Mouse (Mus musculus): ENCODE results near the gene Fgfr2. TPM values are rescaled to one million over a fixed set of nuclear protein-coding genes. Genes with fewer than 3 reads are reported as not detected.

Gene Fgfr2
- polyA plus RNA-seq, 1 experiment from 2014 or later = 93.6 TPM

- DNase-seq (ENCODE audit: low spot score) = no peak
- no peak for ATAC-seq (replicated peaks; ENCODE audit: low FRiP score)
- Histone ChIP-seq H3K36me3 (ENCODE audit: control insufficient read depth, insufficient read depth, low read length) (no peaks in the 10 kb centered on the region), H3K4me1 (replicated peaks; ENCODE audit: control insufficient read depth, insufficient read depth, low read length) (no peaks in the 10 kb centered on the region), H3K27me3 (ENCODE audit: control insufficient read depth, insufficient read depth, low read length) (no peaks in the 10 kb centered on the region), H3K4me3 (ENCODE audit: low read depth, low read length) (no peak overlapping the region), H3K9me3 (ENCODE audit: control insufficient read depth, low read length) (no peaks in the 10 kb centered on the region), H3K4me2 (ENCODE audit: low read depth, low read length, severe bottlenecking) (no peak overlapping the region), H3K9ac (ENCODE audit: low read length) (no peak overlapping the region), H3K27ac (ENCODE audit: low read depth, low read length) (no peak overlapping the region)
- WGBS = 66% methylated on average over 5 of the region's 5 CpGs
These were observed 364.3 kb downstream of the Fgfr2 start for GRCm38 (mm10) chr7:132758875-132759274.

GRCm38 (mm10) chr7:132756325-132756724 is 366.8 kb downstream of the Fgfr2 start:
- Histone ChIP-seq H3K9ac (ENCODE audit: low read length) (no peak overlapping the region), H3K4me2 (ENCODE audit: low read depth, low read length, severe bottlenecking) (no peak overlapping the region), H3K27ac (ENCODE audit: low read depth, low read length) (no peak overlapping the region), H3K27me3 (ENCODE audit: control insufficient read depth, insufficient read depth, low read length) (no peaks in the 10 kb centered on the region), H3K4me3 (ENCODE audit: low read depth, low read length) (no peak overlapping the region), H3K4me1 (replicated peaks; ENCODE audit: control insufficient read depth, insufficient read depth, low read length) (no peaks in the 10 kb centered on the region), H3K9me3 (ENCODE audit: control insufficient read depth, low read length) (no peaks in the 10 kb centered on the region), H3K36me3 (ENCODE audit: control insufficient read depth, insufficient read depth, low read length) (no peaks in the 10 kb centered on the region; the same call in 1 of the 2 replicates)
- ATAC-seq (replicated peaks; ENCODE audit: low FRiP score) (no peak), DNase-seq (ENCODE audit: low spot score) (no peak)
- 92% methylated on average over 5 of the region's 5 CpGs for WGBS

- Histone ChIP-seq H3K4me2 (ENCODE audit: low read depth, low read length, severe bottlenecking) (no peak overlapping the region), H3K9ac (ENCODE audit: low read length) (no peak overlapping the region), H3K9me3 (ENCODE audit: control insufficient read depth, low read length) (no peaks in the 10 kb centered on the region), H3K27me3 (ENCODE audit: control insufficient read depth, insufficient read depth, low read length) (no peaks in the 10 kb centered on the region), H3K27ac (ENCODE audit: low read depth, low read length) (peak overlapping the region; percentile 50; the same call in 1 of the 2 replicates), H3K4me1 (replicated peaks; ENCODE audit: control insufficient read depth, insufficient read depth, low read length) (no peaks in the 10 kb centered on the region), H3K36me3 (ENCODE audit: control insufficient read depth, insufficient read depth, low read length) (no peaks in the 10 kb centered on the region; the same call in 1 of the 2 replicates), H3K4me3 (ENCODE audit: low read depth, low read length) (no peak overlapping the region)
- no peak for DNase-seq (ENCODE audit: low spot score)
- 80% methylated on average over 3 of the region's 3 CpGs for WGBS
- ATAC-seq (replicated peaks; ENCODE audit: low FRiP score) = 0 out of 2 replicates have a peak, but pooled peaks have one; percentile 21
These were observed 368.8 kb downstream of the Fgfr2 start for GRCm38 (mm10) chr7:132754389-132754750.

DNA sequence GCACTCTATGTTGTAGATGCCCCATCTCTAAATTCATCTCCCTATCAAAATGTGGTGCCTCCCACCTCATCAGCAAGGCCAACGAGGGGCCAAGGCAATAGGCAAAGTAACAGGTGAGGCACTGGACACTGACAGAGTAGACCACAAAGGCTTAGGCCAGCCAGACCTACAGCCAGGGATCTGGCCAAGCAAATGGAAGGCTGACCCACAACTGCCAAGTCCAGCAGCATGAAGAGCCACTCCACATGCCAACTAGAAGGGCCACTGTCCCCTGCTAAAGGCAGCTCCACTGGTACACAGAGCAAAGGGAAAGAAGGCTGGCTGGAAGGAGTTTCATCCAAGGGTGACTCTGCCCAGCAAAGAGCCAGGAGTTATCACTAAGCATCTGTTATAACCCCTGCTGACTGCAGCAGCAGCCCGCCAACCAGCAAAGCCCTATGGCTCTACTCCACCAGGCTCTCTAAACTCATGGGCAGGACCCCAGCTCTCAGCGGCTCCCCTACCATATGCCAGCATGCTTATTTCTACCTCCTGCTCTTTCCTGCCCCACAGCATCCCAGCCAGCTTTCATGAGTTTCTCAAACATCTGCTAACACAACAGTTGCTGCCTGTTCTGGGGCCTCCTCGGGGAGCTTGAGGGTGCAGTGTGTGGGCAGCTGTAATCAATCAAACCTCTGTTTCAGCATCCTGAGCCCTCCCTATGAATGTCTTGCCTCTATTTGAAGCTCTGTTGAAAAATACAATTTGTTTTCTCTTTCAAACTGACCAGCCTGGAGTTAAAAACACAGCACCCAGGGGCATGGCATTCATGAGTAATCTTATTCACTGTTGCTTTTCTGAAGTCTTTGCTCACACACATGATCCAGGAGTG is 369.4 kb downstream of the Fgfr2 start:
- no peak for ATAC-seq (replicated peaks; ENCODE audit: low FRiP score)
- H3K36me3 ChIP-seq (ENCODE audit: control insufficient read depth, insufficient read depth, low read length) = no peaks in the 10 kb centered on the region; the same call in 1 of the 2 replicates
- no peak overlapping the region for H3K9ac ChIP-seq (ENCODE audit: low read length)
- H3K9me3 ChIP-seq (ENCODE audit: control insufficient read depth, low read length) = no peaks in the 10 kb centered on the region
- H3K4me2 ChIP-seq (ENCODE audit: low read depth, low read length, severe bottlenecking) = no peak overlapping the region
- no peak for DNase-seq (ENCODE audit: low spot score)
- H3K4me3 ChIP-seq (ENCODE audit: low read depth, low read length) = no peak overlapping the region
- no peaks in the 10 kb centered on the region for H3K27me3 ChIP-seq (ENCODE audit: control insufficient read depth, insufficient read depth, low read length)
- 0 out of 2 replicates have a peak overlapping the region, but pooled peaks have one; percentile 50 for H3K27ac ChIP-seq (ENCODE audit: low read depth, low read length)
- H3K4me1 ChIP-seq (replicated peaks; ENCODE audit: control insufficient read depth, insufficient read depth, low read length) = no peaks in the 10 kb centered on the region
- 73% methylated on average over 4 of the region's 4 CpGs for WGBS

DNA sequence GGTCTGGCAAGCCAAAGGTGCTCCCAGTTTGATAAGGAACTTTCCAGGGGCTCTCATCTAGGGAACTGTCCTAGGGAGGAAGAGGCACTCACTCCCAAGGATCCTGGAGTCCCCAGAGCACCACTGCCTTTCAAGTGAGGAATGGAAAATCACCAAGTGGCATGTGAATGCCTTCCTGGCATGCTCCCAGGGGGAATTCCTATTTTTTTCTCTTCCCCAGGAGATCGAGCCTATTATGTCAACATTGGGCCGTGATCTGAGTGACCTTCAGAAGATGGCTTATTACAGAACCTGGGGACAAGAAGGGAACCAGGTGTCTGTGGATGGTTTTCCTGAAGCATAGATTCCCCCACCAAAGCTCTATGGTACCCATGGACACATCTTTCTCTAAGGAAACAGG is 371.4 kb downstream of the Fgfr2 start:
- Histone ChIP-seq H3K4me2 (ENCODE audit: low read depth, low read length, severe bottlenecking) (no peak overlapping the region), H3K4me3 (ENCODE audit: low read depth, low read length) (no peak overlapping the region), H3K36me3 (ENCODE audit: control insufficient read depth, insufficient read depth, low read length) (no peaks in the 10 kb centered on the region; the same call in 1 of the 2 replicates), H3K9me3 (ENCODE audit: control insufficient read depth, low read length) (no peaks in the 10 kb centered on the region), H3K9ac (ENCODE audit: low read length) (no peak overlapping the region), H3K27me3 (ENCODE audit: control insufficient read depth, insufficient read depth, low read length) (no peaks in the 10 kb centered on the region), H3K4me1 (replicated peaks; ENCODE audit: control insufficient read depth, insufficient read depth, low read length) (no peaks in the 10 kb centered on the region), H3K27ac (ENCODE audit: low read depth, low read length) (no peak overlapping the region)
- no peak for DNase-seq (ENCODE audit: low spot score)
- 97% methylated on average over 2 of the region's 2 CpGs for WGBS
- ATAC-seq (replicated peaks; ENCODE audit: low FRiP score) = no peak

DNA sequence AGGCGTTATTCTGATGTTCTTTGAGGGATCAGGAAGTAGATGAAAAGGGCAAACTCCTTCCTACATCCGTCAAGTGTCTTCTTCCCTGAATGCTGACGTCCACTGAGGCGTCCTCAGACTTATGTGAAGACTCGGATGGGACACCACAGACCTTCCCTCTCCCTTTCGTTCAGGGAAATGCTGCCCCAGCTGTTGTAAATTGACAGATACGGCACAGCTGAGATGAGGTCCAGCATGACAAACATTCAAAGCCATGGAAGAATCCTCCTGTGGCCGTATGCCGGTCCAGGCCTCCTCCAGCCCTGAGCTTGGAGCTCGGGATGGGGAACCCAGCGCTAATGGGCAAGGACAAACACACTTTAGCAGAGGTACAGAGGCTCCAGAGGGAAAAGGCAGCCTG is 373.6 kb downstream of the Fgfr2 start:
- Histone ChIP-seq H3K4me1 (replicated peaks; ENCODE audit: control insufficient read depth, insufficient read depth, low read length) (no peaks in the 10 kb centered on the region), H3K9ac (ENCODE audit: low read length) (no peak overlapping the region), H3K36me3 (ENCODE audit: control insufficient read depth, insufficient read depth, low read length) (no peaks in the 10 kb centered on the region; the same call in 1 of the 2 replicates), H3K27me3 (ENCODE audit: control insufficient read depth, insufficient read depth, low read length) (no peaks in the 10 kb centered on the region), H3K9me3 (ENCODE audit: control insufficient read depth, low read length) (no peaks in the 10 kb centered on the region), H3K4me3 (ENCODE audit: low read depth, low read length) (no peak overlapping the region), H3K4me2 (ENCODE audit: low read depth, low read length, severe bottlenecking) (no peak overlapping the region), H3K27ac (ENCODE audit: low read depth, low read length) (no peak overlapping the region)
- ATAC-seq (replicated peaks; ENCODE audit: low FRiP score) (no peak), DNase-seq (ENCODE audit: low spot score) (no peak)
- WGBS = 95% methylated on average over 11 of the region's 11 CpGs

DNA sequence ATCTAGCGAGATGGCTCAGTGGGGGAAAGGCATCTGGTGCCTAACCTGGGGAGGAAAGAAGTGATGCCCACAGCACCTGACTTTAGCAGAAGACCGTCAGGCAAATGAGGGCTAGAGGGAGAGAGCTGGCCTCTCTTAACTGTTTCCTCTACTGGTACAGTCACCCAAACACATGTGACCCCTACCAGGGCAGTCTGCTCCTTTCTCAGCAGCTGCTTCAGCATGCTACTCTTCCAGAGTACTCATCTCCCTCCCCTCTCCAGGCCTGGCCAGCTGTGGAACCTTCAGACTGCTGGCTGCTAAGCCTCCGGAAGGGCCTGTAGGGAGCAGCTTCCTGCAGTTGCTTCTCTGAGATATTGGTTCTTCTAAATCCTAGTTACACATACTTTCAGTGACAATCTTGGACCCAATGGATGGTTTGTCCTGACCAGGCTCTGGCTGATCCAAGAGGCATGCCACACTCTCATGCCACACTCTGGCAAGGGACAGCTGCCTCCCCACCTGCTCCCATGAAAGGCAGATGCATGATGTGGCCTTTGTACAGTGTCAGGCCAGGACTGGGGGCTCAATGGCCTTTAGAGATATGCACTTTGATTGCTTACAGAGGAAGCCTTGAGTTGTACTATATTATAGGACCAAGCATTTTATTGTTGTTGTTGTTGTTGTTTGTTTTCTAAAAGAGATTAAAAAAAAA is 374.9 kb downstream of the Fgfr2 start:
- no peak for DNase-seq (ENCODE audit: low spot score)
- no peaks in the 10 kb centered on the region for H3K4me1 ChIP-seq (replicated peaks; ENCODE audit: control insufficient read depth, insufficient read depth, low read length)
- H3K27ac ChIP-seq (ENCODE audit: low read depth, low read length) = no peak overlapping the region
- ATAC-seq (replicated peaks; ENCODE audit: low FRiP score) = no peak
- H3K9me3 ChIP-seq (ENCODE audit: control insufficient read depth, low read length) = no peaks in the 10 kb centered on the region
- H3K4me2 ChIP-seq (ENCODE audit: low read depth, low read length, severe bottlenecking) = no peak overlapping the region
- no peak overlapping the region for H3K4me3 ChIP-seq (ENCODE audit: low read depth, low read length)
- WGBS = 87% methylated on average over 3 of the region's 3 CpGs
- no peaks in the 10 kb centered on the region; the same call in 1 of the 2 replicates for H3K36me3 ChIP-seq (ENCODE audit: control insufficient read depth, insufficient read depth, low read length)
- H3K27me3 ChIP-seq (ENCODE audit: control insufficient read depth, insufficient read depth, low read length) = no peaks in the 10 kb centered on the region
- no peak overlapping the region for H3K9ac ChIP-seq (ENCODE audit: low read length)

DNA sequence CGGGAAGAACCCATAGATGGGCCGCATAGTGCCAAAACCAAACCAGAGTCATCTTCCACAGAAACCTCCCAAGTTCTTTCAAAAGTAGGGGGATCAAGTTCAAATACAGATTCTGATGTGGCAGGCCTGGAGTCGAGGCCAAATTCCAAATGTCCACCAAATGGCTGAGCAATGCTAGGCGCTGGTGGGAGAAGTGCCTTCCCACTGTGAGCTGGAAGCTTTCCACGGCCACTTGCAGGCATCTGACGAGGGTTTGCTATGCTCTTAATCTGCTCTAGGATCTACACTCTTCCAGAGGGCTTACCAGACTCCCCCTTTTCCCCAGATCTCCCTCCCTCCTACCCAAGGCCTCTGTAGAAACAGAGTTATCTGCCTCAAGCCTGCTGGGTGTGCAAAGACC is 376.1 kb downstream of the Fgfr2 start:
- H3K9ac ChIP-seq (ENCODE audit: low read length) = no peak overlapping the region
- H3K9me3 ChIP-seq (ENCODE audit: control insufficient read depth, low read length) = no peaks in the 10 kb centered on the region
- DNase-seq (ENCODE audit: low spot score) (no peak), ATAC-seq (replicated peaks; ENCODE audit: low FRiP score) (no peak)
- no peaks in the 10 kb centered on the region for H3K4me1 ChIP-seq (replicated peaks; ENCODE audit: control insufficient read depth, insufficient read depth, low read length)
- H3K36me3 ChIP-seq (ENCODE audit: control insufficient read depth, insufficient read depth, low read length) = no peaks in the 10 kb centered on the region
- WGBS = 86% methylated on average over 6 of the region's 6 CpGs
- no peaks in the 10 kb centered on the region for H3K27me3 ChIP-seq (ENCODE audit: control insufficient read depth, insufficient read depth, low read length)
- no peak overlapping the region for H3K27ac ChIP-seq (ENCODE audit: low read depth, low read length)
- no peak overlapping the region for H3K4me3 ChIP-seq (ENCODE audit: low read depth, low read length)
- H3K4me2 ChIP-seq (ENCODE audit: low read depth, low read length, severe bottlenecking) = no peak overlapping the region
